Mouse (Mus musculus): ENCODE measurements around the gene Agpat4. TPM values are rescaled to one million over a fixed set of nuclear protein-coding genes. Genes with fewer than 3 reads are reported as not detected.
A peak's percentile ranks its signal among the peaks of the same experiment; 100 is the strongest.

The Agpat4 gene
- total RNA-seq, 2 experiments from 2014 or later = 68.8 to 78.9 TPM

GRCm38 (mm10) chr17:12160984-12161764 is 42.7 kb downstream of the Agpat4 start:
- no peak for DNase-seq

- DNase-seq = no peak
These were observed 43.4 kb downstream of the Agpat4 start for GRCm38 (mm10) chr17:12161877-12162276.

GRCm38 (mm10) chr17:12162824-12163223 is 44.3 kb downstream of the Agpat4 start:
- no peak for DNase-seq

DNA sequence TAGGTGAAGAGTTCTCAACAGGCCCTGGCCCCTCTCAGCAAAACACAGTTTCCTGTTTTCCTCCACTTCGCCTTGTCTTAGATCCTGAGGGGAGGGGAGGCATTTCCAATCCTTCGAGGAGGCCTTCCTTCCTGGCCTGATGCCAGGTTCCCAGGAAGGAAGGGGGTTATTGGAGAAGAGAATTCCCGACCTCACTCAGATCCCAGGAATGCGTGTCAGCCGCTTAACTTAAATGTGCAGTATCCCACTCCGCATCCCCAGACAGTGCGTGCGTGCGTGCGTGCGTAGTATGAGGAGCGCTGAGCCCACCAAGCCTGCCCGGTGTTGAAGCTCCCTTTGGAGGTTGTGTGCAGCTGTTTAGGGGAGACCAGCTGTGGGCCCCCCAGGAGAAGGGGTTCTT is 44.9 kb downstream of the Agpat4 start:
- DNase-seq = no peak

GRCm38 (mm10) chr17:12163903-12164302 is 45.4 kb downstream of the Agpat4 start:
- peak; percentile 70 to 72 for DNase-seq

DNA sequence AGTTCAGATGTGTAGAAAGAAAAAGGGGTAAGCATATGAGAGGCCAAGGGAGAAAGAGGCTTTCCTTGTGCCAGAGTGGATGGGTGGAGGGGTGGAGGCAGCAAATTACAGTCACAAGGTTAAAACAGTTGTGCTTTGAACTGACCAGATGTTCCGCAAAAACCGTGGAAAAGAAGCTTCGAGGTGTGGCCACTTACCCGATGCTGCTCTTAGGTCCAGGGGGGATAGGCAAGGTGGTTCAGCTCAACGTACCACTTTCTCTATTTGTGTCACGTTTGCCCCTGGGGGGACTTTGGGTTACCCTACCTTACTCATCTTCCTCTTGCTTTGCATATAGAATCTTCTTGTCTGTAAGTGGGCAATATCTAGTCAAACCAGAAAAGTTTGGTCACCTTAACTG is 46.0 kb downstream of the Agpat4 start:
- no peak for DNase-seq

- DNase-seq = no peak
These were observed 46.6 kb downstream of the Agpat4 start for GRCm38 (mm10) chr17:12165009-12165695.

- no peak for DNase-seq
These were observed 47.2 kb downstream of the Agpat4 start for GRCm38 (mm10) chr17:12165701-12166100.

DNA sequence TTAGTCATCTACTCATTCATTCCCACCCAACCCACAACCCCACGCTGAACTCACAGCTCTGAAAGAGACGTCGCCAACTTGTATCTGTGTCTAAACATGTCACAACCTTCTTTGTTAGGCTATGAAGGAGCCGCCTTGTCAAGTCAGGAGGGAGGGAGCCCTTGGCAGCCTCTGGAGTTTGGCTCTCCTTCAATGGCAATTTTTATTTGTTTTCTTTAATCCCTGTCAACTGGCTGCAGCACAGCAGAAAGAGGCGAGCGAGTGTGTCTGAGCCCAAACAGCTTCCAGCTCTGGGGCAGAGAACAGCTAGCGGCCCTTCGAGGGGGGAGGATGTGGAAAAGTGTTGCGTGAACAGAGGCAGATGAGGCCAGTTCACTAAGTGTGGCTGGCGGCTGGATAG is 50.0 kb downstream of the Agpat4 start:
- DNase-seq = peak; percentile 60 to 63

DNA sequence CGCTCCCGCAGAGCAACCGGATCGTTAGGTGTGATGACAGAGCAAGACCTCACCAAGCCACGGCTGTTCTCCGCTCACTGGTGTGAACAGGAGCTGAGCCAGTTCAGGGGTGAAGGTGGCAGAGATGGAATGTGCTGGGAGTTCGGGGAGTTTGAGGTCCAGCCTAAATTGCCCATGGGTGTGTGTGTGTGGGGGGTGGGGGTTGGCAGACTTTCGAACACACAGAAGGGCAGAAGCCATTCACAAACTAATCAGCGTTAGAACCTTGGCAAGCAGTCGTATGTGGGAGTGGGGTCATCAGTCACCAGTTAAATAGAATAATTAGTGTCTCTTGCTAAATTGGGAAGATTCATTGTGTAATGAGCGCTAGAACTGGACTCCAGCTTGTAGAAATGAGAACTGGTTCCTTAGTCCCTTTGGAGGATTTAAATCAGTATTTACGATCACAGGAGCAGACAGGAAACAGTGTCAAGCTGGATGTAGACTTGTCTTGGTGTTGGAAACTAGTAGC is 50.9 kb downstream of the Agpat4 start:
- DNase-seq = no peak

GRCm38 (mm10) chr17:12170791-12171497 is 52.4 kb downstream of the Agpat4 start:
- no peak for DNase-seq

GRCm38 (mm10) chr17:12171666-12172065 is 53.2 kb downstream of the Agpat4 start:
- DNase-seq = no peak

DNA sequence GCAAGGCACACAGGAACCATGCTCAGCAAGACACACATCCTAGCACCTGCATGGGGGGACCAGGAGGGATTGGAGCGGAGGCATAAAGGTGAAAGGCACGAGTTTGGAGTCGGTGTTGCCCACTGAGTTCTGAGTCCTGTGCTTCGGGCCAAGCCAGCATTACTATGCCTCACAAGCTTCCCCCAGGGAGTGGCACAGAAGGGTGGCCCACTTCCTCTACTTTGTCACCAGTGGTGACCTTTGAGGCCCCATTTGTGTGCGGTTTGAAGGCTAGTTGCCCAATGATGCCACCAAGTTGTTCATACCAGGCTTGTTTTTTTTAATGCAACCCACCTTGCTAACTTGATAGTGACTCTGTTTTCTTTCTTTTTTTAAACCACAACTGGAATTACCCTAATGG is 55.7 kb downstream of the Agpat4 start:
- DNase-seq = no peak

GRCm38 (mm10) chr17:12174896-12175295 is 56.4 kb downstream of the Agpat4 start:
- DNase-seq = peak in 1 of 2 experiments; percentile 32

- no peak for DNase-seq
These were observed 57.1 kb downstream of the Agpat4 start for GRCm38 (mm10) chr17:12175626-12176025.

DNA sequence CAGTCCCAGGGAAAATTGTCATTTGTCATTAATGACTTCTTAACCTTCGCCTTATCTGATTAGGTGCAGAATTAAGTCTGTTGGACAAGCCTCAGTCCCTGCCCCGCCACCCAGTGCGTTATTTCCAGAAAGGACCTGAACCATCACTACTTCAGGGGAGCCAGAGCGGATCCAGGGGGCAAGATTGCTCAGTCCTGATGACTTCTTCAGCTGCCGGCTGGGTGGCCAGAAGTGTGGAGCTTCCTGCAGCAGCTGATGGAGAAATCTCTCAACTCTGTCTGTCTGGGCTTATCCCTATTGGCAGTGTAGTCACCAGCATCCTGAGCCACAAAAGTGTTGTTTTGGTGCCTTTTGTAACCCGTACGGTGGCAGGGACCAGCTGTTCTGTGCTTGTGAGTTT is 60.8 kb downstream of the Agpat4 start:
- DNase-seq = no peak

DNA sequence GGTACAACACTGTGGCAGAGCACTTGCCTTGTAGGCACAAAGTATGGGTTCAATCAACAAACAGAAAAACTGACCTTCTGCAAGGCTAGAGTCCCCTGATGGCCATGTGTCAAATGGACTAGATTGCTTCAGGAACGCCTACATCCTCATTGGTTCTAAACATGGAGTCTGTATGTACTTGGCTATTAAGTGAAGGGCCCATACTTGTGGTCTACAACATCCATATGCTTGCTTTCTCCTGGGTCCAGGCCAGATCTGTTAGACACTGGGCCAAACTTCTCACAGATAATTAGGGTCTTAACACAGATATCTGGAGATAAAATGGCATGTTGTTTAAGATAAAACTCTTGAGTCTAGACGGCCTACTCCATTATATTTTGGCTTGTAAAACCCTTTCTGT is 61.3 kb downstream of the Agpat4 start:
- DNase-seq = no peak

- no peak for DNase-seq
These were observed 64.4 kb downstream of the Agpat4 start for GRCm38 (mm10) chr17:12182702-12183485.

DNA sequence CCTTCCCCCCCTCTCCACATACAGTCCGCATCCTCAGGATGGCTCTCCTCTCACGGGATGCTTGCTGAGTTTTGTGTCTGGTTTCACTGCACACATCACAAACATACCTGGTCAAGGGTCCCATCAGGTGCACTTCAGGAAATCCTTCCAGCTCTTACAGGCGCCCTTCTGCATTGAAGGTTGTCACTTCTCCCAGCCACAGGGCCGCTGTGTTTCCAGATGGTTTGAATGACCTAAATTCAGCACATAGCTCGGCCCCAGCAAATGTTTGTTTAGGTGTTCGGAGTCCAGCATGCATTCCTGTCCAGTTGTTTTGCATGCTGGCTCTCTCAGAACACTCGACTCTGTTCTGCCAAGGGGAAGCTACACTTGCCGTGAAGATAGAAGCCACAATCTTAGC is 65.8 kb downstream of the Agpat4 start:
- DNase-seq = no peak

GRCm38 (mm10) chr17:12185855-12186254 is 67.4 kb downstream of the Agpat4 start:
- DNase-seq = no peak

DNA sequence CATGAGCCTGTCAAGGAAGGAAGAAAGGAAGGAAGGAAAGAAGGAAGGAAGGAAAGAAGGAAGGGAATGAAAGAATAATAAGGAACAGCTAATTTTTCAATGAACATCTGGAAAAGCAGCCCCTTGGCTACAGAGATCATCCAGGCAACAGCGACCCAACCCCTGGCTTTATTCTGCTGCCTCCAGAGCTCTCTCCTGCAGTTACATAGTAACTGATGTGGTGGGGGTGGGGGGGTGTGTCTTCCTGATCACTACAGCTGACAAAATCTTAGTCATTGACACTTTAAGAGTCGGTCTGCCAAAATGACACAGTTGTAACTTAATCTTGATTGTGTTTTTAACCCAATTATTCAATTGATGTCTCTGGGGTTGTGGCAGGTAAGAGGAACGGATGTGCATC is 67.8 kb downstream of the Agpat4 start:
- no peak for DNase-seq

- peak; percentile 53 to 66 for DNase-seq
These were observed 69.3 kb downstream of the Agpat4 start for GRCm38 (mm10) chr17:12187782-12188181.

All from layer of hippocampus, postnatal 36 days (tissue).